Mouse (Mus musculus): ENCODE results near the gene Gps2.
A peak's percentile ranks its signal among the peaks of the same experiment; 100 is the strongest.

Gps2 gene

DNA sequence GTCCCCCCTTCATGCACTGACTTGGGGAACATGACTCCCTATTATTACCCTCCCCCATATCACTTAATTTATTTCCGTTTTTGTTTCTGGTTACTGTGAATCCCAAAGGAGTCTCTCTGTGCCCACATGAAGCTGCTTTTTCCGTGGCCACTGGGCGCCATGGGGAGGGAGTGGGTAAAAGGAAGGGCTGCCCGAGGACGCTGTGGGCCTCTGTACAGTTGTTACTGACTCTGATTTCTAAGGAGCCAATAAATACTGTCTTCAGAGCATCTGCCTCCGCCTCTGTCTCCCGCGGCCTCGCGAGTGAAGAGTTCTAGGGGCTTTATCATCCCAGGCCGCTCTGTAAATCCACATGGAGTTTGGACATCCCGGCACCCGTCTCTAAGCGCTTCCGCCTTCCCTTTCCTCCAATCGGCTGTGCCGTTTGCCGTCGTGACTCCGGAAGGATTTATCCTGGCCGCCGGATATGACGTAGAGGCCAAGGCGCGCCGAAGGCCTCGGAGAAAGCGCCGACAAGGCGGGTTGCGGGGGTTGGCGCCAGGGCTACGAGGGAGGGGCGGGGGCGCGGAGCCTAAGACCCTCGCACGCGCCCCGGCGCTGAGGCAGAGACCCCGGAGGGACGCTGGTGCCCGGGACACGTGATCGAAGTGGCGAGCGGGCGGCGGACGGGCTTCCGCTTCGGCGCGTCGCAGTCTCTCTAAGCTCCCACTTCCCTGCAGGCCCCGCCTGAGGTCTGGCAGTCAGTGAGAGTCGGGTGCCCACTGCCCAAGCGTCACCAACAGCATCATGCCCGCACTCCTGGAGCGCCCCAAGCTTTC, at the start of gene Gps2:
Gene Gps2, plus strand, starts transcription at position 335 of the 818 bp plus-strand sequence.
- DNase-seq (ENCODE audit: low spot score): peak; percentile 89

DNA sequence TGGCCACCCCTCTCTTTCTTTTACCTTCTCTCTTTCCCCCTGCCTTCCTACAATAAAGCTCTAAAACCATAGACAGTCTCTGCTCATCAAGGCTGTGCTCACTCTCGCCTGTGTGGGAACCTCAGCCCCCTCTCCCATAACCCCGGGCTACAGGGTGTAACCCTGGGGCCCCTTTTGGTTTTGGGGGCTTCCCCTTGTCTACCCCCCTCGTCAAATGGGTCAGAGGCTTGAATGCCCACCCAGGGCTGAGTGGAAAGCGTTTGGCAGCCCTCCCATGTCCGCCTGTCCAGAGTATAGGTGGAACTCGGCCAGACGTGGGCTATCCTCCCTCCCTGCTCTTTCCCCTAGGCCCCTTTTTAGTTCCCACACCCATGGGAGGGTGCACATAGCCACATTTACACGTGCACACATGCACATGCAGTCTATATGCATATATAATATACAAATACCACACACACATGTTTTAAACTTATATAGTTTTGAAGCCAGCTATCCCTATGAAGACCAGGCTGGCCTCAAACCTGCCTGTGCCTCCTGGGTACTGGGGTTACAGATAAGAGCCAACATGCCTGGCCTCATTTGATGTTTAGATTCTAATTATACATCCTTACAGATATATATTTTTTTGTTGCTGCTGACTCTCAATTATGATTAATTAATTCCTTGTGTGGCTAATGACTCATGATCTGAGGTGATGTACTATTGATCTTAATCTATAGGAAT, 49.4 kb upstream of the Gps2 start:
- no peak for DNase-seq (ENCODE audit: low spot score)

DNA sequence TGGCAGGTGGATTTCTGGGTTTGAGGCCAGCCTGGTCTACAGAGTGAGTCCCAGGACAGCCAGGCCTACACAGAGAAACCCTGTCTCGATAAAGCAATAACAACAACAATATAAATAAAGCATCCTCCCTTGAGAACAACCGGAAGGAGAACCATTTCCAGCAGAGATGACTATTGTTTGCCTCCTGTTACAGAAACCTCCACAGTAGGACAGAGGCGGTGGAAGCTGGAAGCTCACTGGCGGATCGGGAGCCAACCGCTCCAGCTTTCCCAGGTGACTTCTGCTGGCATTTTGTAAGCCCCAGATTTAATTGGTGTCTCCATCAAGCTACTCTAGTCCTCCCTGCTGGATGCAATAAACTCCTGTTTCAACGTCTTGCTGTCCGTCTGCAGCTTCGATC, 48.1 kb upstream of the Gps2 start:
- no peak for DNase-seq (ENCODE audit: low spot score)

DNA sequence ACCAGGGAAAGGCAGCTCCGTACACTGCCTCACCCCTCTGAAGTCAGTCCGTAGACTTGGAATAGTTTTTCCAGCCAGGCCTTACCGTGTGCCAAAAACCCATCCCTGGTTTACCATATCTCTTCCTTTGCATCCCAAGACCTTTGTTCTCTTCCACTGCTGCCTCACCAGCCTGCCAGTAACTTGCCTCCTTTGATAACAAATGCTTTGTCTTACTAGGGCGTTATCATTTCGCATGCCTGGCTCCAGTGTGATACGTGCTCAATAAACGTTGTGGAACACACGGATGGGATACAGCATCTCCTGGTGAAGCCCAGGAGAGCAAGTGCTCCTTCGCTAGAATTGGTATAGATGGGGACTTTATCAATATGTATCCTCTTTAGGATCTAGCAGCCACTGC, 46.4 kb upstream of the Gps2 start:
- DNase-seq (ENCODE audit: low spot score): no peak

DNA sequence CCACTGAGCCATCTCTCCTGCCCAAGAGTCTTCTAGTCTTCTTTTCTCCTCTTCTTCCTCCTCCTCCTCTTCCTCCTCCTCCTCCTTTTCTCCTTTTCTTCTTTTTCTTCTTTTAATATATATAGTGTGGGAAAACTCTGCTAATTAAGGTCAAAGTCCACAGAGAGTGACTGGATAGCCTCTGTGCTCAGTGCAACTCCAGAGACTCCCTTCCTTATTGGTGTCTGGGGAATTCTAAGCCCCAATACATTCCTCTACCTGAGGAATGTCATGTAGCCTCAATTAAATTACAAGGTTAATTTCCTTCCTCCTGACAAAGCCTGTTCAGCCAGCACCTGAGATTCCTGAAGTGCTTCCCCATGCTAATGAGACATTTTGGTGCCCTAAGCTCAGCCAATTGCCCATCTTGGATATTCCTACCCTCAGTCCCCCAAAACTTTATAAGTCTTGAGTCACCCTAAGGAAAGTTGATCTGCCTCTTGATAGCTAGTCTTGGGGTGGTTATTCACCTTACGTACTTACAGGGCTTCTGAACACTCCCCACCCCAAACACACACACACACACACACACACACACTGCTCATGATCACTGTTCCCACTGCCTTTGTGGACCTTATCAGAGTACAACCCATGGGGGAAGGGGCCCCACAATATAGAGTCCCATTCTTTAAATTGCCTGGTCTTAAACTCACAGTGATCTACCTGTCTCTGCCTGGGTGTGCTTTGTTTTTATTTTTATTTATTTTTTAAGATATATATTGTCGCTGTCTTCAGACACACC, 43.2 kb upstream of the Gps2 start:
- DNase-seq (ENCODE audit: low spot score): no peak

DNA sequence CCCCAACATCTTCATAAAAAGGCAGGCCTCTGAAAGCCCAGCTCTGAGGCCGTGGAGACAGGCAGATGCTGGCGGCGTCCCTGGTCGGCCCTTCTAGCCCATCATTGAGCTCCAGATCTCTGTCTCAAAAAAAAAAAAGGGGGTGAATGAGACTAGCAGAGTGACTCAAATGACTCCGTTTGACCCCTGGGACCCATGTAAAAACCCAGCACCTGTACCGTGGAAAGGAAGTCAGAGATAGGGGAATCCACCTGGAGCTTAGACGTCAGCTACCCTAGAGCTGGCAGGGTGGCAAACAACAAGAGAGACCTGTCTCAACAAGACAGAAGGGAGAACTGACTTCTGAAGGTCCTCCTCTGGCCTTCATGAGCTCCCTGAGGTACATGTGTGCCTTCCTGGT, 41.9 kb upstream of the Gps2 start:
- no peak for DNase-seq (ENCODE audit: low spot score)

DNA sequence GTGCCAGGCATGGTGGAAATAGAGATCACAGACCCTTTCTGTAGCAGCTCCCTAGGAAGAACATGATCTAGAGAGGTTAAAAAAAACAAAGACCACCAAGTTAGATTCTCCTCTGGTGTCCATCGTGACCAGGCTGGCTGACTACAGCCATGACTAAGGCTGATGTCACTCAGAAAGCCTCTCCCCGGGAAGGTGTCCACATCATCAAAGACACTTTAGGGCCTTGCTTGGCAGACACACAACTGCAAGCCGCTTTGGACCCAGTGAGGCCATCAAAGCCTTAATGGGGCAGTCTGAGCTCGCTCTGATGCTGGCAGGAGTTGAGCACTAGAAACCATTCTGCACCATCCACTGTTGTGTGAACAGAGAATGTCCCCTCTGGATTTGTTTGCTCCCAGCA, 41.2 kb upstream of the Gps2 start:
- no peak for DNase-seq (ENCODE audit: low spot score)

DNA sequence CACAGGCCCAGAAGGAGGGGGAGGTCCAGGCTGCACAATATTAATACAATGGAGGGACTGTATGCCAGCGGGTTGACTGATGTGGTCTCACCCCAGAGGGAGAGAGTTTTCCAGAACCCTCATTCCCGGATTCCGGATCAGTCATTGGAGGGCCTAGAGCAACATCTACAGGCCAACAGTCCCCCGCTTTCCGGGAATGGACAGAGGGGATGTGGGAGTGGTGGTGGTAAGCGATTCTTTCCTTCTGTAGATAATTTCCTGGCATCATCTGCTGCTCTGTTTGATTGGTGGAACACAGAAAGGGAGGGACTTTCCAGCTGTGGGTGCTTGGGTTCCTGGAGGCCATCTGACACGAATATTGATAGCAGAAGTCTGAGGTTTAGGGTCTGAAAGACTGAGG, 37.5 kb upstream of the Gps2 start:
- DNase-seq (ENCODE audit: low spot score): no peak

DNA sequence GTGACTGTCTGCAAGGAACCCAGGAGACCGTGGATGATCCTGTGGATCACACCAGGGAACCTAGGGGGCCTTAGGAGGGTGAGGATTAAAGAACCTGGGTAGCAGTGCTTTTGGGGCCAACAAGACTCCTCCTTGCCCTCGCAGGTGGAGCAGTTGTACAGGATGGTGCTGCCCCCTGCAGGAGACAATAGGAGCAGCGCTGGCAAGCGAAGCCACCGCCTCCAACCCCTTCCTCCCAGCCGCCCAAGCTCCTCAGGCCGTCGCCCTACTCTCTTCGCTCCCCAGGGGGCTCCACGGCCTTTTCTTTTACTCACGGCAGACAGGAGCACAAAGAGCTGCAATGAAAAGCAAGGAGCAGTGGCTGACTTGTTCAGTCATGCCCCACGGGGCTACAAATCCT, 36.8 kb upstream of the Gps2 start:
- DNase-seq (ENCODE audit: low spot score): peak; percentile 87

DNA sequence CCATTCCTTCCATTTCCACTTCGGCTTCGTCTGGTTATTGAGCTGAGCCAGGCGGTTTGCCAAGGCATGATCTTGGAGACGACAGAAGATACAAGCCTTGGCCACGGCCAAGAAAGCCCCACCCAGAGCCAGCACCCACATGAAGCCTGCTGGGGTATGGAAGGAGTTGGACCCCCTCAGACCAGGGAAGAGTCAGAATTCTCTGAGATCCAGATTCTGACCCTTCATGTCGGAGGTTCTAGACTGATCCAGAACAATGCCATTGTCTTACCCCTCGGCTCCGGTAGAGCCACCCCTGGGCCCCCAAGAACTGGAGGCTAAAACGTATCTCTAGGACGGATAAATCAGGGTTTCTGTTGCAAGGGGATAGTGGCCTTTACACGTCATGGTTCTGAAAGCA, 35.8 kb upstream of the Gps2 start, which contains the start of gene Tmem95:
Gene Tmem95, minus strand, starts transcription at position 141 of the 400 bp plus-strand sequence.
- no peak for DNase-seq (ENCODE audit: low spot score)

DNA sequence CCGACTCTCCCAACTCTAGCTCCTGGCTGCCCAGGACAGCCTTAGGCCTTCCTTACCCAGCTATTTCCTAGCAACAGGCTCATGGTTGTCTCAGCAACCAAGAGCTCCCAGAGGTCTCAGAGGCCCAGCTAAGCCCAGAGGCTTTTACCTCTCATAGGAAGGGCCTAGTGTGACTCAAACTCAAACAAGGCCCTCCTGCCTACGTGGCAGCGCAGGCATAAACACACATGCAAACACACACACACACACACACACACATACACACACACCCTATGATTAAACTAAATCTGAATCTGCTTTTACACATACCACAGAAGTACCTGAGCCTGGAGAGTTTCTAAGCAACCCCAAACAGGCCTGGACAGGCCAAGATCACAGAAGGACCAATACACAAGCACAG, 35.3 kb upstream of the Gps2 start:
- no peak for DNase-seq (ENCODE audit: low spot score)

DNA sequence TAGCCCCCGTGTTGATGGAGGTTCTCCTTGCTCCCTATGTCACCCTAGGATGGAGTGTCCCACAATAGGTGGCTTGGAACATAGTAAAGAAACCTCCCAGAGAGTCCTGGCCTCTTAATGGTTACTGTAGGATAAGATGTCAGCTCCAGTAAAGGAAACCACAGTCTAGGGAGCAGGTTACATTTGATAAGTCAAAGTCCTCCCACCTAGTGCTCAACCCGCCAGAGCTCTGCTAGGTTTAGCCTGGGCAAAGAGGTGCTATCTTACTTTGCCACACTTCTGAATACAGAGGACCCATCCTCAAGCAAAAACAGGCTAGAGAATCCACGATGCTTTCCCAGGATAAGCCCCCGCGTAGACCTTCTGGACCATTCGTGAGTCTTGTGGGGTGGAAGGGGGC, 34.7 kb upstream of the Gps2 start:
- no peak for DNase-seq (ENCODE audit: low spot score)

DNA sequence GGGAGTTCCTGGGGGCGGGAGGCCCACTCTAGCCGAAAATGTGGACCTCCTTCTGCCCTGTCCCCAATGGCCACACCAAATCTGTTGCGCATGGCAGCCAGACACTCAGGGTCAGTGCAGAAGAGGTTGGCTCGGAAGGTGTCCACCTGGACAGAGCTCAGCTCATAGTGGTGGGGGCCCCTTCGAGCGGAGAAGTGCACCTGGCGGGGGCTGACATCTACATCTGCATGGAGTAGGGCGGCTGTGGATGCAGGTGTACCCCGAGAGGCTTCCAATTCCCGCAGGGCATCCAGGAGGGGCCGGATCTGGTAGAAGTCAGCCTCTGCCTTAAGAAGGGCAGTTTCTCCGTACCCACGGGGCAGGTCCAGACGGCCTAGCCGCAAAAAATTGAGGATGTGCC, 34.0 kb upstream of the Gps2 start:
- DNase-seq (ENCODE audit: low spot score): no peak

DNA sequence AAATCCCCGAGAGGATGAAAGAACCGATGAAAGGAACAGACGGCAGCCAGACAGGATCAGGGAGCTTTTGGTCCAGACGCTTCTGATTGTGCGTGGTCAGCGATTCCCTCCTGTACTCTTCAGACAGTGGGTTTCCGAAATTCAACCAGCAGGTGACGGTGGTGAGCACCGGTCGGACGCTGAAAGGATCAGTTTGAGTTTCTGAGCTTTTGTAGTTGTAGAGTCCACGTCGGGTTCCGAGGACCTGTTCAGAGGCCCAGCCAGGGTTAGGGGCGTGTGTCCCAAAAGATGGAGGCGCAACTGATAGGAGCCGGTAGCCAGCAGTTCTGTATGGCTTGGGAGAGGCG, 33.2 kb upstream of the Gps2 start:
- DNase-seq (ENCODE audit: low spot score): peak; percentile 62

DNA sequence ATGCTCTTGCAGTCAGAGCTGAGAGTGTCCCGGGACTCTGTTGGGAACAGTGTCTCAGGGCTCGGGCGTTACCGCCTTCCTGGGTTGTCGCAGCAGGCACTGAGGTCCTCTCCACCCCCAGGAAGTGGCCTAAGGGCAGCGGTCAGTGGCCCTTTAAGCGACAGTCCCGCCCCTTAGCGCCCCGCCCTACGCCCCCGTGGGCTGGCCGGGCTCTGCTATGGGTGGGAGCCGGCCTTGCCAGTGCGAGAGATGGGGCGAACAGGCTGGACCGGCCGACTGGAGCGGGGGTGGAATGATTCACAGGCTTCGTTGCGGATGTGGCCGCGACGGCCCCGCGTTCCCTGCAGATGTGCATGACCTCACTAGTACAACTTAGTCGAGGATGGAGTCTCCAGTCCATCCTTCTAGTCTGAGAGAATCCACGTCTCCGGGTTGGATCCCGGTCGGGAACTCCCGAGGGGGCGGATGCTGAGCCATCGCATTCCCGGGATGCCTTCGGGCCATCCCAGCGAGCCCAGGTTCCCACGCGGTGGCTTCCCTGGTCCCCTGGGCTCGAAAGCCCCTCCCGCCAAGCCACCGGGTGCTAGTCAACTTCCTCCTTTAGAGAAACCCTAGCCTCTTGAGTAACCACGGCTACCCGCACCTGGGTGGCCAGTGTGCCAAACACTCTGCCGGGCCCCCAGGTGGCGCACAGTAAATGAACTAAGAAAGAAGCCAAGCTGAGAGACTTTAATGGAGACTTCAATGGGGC, 32.7 kb upstream of the Gps2 start, which contains the start of gene Kctd11:
Gene Kctd11, minus strand, starts transcription at position 554 of the 751 bp plus-strand sequence.
- DNase-seq (ENCODE audit: low spot score): peak; percentile 78

DNA sequence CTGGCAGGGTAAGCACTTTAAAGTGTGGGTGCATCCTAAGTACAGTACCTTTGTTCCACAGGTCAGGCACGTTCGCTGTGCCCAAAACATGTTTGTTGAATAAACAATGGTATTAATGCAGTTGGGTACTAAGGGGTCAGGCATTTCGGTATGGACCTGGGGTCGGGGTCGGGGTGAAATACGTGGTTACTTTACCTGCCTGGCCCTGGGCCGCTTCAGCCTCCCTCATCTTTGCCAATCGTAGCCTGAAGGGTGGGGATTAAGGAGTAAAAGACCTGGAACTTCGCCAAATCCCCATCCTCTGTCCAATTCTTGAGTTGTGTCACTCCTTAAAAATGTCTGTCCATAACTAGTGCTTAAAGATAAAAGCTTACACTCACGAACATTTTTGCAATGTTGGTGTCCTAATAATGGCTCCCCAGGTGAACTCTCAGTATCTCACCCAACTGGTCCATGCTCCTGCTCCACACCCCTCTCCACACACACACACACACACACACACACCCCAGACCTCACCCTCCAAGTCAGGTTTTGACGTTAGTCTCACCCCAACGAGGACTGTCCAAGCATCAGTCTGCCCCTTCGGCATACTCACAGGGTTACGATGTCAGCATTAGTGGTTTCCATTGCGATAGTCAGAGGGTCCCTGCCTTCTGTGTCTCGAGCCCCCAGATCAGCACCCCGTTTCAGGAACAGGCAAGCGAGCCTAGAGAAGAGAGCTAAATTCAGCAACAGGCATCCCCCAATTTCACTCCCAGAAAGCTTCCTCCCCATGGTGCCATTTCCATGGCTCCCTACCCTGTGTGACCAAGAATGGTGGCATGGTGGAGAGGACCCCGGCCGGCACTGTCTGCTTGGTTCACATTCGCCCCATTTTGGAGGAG, 31.7 kb upstream of the Gps2 start:
- no peak for DNase-seq (ENCODE audit: low spot score)

DNA sequence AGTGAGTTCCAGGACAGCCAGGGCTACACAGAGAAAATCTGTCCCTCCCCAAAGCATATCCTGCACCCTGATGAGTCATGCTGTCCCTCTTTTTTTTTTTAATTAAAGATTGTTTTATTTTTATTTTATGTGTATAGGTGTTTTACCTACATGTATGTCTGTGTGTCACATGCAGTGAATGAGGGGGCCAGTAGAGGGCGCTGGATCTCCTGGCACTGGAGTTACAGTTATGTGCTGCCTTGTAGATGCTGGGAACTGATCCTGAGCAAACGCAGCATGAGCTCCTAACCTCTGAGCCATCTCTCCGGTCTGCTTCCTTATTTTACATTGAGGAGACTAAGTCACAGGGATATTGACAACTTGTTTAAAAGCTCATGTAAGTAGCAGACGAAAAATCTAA, 30.6 kb upstream of the Gps2 start:
- DNase-seq (ENCODE audit: low spot score): no peak

DNA sequence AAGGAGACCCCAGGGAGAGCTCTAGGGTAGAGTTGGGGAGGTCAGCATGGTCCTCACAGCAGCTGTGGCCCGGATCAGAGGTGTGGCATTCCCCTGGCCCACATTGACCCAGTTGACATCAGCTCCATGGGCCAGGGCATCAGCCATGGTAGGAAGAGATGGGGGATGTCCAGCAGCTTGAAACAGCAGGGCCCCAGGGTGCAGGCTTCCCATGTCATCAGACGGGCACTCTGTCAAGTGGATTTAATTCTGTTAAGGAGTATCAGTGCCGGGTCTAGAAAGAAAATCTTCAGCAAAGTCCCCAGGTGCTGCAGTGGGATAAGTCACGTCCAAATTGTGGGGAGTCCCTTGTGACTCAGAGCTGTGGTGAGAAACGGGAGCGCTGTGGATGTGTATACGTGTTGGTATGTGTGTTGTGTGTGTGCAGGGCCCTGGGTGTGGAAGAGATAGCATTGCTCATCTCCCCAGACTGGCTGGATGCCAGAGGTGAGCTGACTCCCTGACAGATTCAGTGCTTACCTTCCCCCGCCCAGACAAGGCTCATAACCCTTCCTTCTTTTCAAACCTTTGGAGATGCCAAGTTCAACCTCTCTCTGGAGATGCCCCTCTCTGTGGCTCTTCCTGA, 30.0 kb upstream of the Gps2 start:
- no peak for DNase-seq (ENCODE audit: low spot score)

DNA sequence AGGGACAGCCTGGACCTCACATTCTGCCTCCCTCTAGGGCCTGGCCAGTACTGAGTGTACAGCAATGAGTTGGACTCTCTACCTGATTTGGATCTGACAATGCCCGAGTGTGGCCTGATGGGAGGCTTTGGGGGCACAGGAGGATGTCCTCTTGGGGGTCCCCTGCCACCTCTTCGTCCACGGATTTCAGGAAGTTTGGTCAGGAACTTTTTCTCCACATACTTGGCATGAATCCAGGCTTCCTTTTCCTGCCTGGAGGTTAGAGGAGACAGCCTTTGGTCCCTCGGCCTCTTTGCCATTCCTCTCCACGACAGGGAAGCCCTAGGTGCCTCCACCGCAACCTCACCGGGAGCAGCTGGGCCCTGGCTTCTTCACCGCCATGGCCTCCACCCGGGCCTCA, 29.4 kb upstream of the Gps2 start:
- no peak for DNase-seq (ENCODE audit: low spot score)

DNA sequence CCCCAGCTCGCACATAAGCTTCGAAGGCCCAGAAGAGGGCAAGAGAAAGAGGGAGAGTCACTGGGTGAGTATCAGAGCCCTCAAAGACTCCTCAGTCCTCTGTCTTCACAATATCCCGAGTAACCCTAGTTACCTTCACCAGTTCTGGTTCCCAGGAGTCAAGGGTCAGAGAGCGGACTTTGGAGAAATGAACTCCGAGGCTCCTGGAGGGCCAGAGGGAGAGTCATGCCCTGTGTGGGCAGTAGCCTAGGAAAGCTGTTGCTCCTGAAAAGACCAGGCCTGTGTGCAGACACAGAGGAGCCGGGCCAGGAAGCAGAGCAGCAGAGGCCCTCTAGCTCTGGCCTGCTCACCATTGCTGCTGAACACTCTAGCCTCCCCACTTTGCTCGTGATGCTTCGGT, 29.0 kb upstream of the Gps2 start:
- no peak for DNase-seq (ENCODE audit: low spot score)

All from ovary, postnatal 14 days (tissue).